Mouse (Mus musculus): ENCODE measurements at regions not wholly inside any gene's neighbourhood (a gene's known extent, or its start where the extent isn't known, plus 50 kb on each side); places are given as distances from the start of the nearest gene placed in this dataset.

- no peak for TF ChIP-seq NELFE (IDR thresholded peaks at IDR 0.05; ENCODE audit: low read depth, low read length)
- TF ChIP-seq ETS1 (IDR thresholded peaks at IDR 0.05; ENCODE audit: low read depth, low read length), result no peak
Observed at GRCm38 (mm10) chr16:5454243-5454642, 198.5 kb upstream of the Eef2kmt start (continued).

DNA sequence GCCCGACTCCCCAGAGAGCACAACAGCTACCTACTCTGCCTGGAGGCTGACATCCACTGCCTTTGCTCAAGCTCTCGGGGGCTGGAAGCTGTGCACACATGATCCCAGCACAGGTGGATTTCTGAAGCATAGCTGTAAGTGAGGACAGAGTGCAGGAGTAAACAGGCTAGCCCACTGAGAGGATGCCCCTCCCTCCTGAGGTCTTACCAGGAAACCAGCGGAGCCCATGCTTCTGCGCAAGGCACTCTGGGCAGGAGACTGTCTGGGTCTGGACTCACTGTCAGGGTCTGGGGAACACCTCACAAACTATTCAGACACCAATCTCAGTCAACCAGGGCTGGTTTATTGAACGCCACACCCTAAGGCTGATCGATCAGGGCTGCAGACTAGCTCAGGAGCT, 197.2 kb upstream of the Eef2kmt start:
- Histone ChIP-seq H3K9ac (ENCODE audit: control insufficient read depth, low read depth, low read length, poor library complexity, severe bottlenecking) (no peak overlapping the region), H3K9me3 (replicated peaks; ENCODE audit: insufficient read depth, low read length) (no peaks in the 10 kb centered on the region), H3K4me3 (ENCODE audit: control insufficient read depth in 1 of 2, insufficient read depth in 1 of 2, low read depth in 2 of 2, low read length in 2 of 2) (no peak overlapping the region), H3K27me3 (ENCODE audit: control insufficient read depth in 1 of 2, insufficient read depth in 2 of 2, low read length in 2 of 2) (no peaks in the 10 kb centered on the region), H3K4me1 (ENCODE audit: control insufficient read depth in 1 of 2, insufficient read depth in 2 of 2, low read length in 2 of 2) (no peaks in the 10 kb centered on the region), H3K27ac (ENCODE audit: control insufficient read depth, low read depth, low read length) (no peak overlapping the region), H3K36me3 (ENCODE audit: control insufficient read depth in 1 of 2, insufficient read depth in 2 of 2, low read length in 2 of 2) (no peaks in the 10 kb centered on the region), H3K79me2 (ENCODE audit: control insufficient read depth, insufficient read depth, low read length, poor library complexity) (no peaks in the 10 kb centered on the region)
- TF ChIP-seq MXI1 (IDR thresholded peaks at IDR 0.05; ENCODE audit: low read depth, low read length) (no peak), NRF1 (IDR thresholded peaks at IDR 0.05; ENCODE audit: insufficient read depth, low read depth, low read length, poor library complexity, severe bottlenecking) (no peak), TBP (IDR thresholded peaks at IDR 0.05; ENCODE audit: low read depth, low read length) (no peak), EP300 (IDR thresholded peaks at IDR 0.05; ENCODE audit: low read depth in 1 of 2, low read length in 2 of 2) (no peak), NELFE (IDR thresholded peaks at IDR 0.05; ENCODE audit: low read depth, low read length) (no peak), ZKSCAN1 (IDR thresholded peaks at IDR 0.05; ENCODE audit: low read depth, low read length) (no peak), POLR2A (IDR thresholded peaks at IDR 0.05; ENCODE audit: control insufficient read depth in 1 of 2, insufficient read depth in 1 of 2, low read depth in 1 of 2, low read length in 2 of 2, poor library complexity in 1 of 2) (no peak), HCFC1 (IDR thresholded peaks at IDR 0.05; ENCODE audit: low read depth, low read length) (no peak), POLR2AphosphoS2 (IDR thresholded peaks at IDR 0.05; ENCODE audit: low read length) (no peak), GATA1 (IDR thresholded peaks at IDR 0.05; ENCODE audit: low read depth, low read length) (no peak), MYC (IDR thresholded peaks at IDR 0.05; ENCODE audit: low read depth, low read length) (no peak), ETS1 (IDR thresholded peaks at IDR 0.05; ENCODE audit: low read depth, low read length) (no peak), TCF12 (IDR thresholded peaks at IDR 0.05; ENCODE audit: low read depth, low read length) (no peak), BHLHE40 (IDR thresholded peaks at IDR 0.05; ENCODE audit: borderline replicate concordance, low read depth, low read length) (no peak), ZMIZ1 (IDR thresholded peaks at IDR 0.05; ENCODE audit: low read depth, low read length) (no peak)
- no peak for DNase-seq (ENCODE audit: low read depth, low spot score)

DNA sequence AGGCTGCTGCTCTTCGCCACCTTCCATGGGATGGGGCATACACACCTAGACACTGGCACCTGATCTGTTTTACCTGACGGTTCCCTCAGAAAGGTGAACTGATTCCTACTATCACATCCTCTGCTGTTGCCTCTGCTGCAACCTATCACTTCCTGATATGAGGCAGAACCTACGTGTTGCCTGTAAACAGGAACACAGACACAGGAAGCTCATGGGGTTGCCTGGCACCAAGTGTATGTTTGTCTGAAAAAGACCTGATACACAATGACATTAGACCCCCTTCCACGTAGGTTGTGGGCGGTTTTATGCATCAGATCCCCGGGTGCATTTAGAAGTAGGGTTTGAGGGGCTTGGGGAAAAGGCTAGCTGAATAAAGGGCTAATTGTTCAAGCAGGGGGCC, 190.0 kb upstream of the Eef2kmt start:
- Histone ChIP-seq H3K9me3 (replicated peaks; ENCODE audit: insufficient read depth, low read length) (no peaks in the 10 kb centered on the region), H3K27ac (ENCODE audit: control insufficient read depth, low read depth, low read length) (no peak overlapping the region), H3K9ac (ENCODE audit: control insufficient read depth, low read depth, low read length, poor library complexity, severe bottlenecking) (no peak overlapping the region), H3K36me3 (ENCODE audit: control insufficient read depth in 1 of 2, insufficient read depth in 2 of 2, low read length in 2 of 2) (no peaks in the 10 kb centered on the region), H3K27me3 (ENCODE audit: control insufficient read depth in 1 of 2, insufficient read depth in 2 of 2, low read length in 2 of 2) (no peaks in the 10 kb centered on the region), H3K4me1 (ENCODE audit: control insufficient read depth in 1 of 2, insufficient read depth in 2 of 2, low read length in 2 of 2) (no peaks in the 10 kb centered on the region), H3K79me2 (ENCODE audit: control insufficient read depth, insufficient read depth, low read length, poor library complexity) (no peaks in the 10 kb centered on the region), H3K4me3 (ENCODE audit: control insufficient read depth in 1 of 2, insufficient read depth in 1 of 2, low read depth in 2 of 2, low read length in 2 of 2) (no peak overlapping the region)
- TF ChIP-seq ZC3H11A (IDR thresholded peaks at IDR 0.05; ENCODE audit: low read depth, low read length) (no peak), GABPA (IDR thresholded peaks at IDR 0.05; ENCODE audit: low read depth, low read length) (no peak), POLR2A (IDR thresholded peaks at IDR 0.05; ENCODE audit: control insufficient read depth in 1 of 2, insufficient read depth in 1 of 2, low read depth in 1 of 2, low read length in 2 of 2, poor library complexity in 1 of 2) (no peak), RCOR1 (IDR thresholded peaks at IDR 0.05; ENCODE audit: low read depth, low read length) (no peak), SMC3 (IDR thresholded peaks at IDR 0.05; ENCODE audit: low read depth, low read length) (no peak), EP300 (IDR thresholded peaks at IDR 0.05; ENCODE audit: low read depth in 1 of 2, low read length in 2 of 2) (no peak), NELFE (IDR thresholded peaks at IDR 0.05; ENCODE audit: low read depth, low read length) (no peak), TCF12 (IDR thresholded peaks at IDR 0.05; ENCODE audit: low read depth, low read length) (no peak), MYC (IDR thresholded peaks at IDR 0.05; ENCODE audit: low read depth, low read length) (no peak), ELF1 (IDR thresholded peaks at IDR 0.05; ENCODE audit: low read depth, low read length) (no peak)
- DNase-seq (ENCODE audit: low read depth, low spot score), result no peak
